Mouse (Mus musculus): Measurements from ENCODE around the gene Ank2.
A peak's percentile ranks its signal among the peaks of the same experiment; 100 is the strongest.

DNA sequence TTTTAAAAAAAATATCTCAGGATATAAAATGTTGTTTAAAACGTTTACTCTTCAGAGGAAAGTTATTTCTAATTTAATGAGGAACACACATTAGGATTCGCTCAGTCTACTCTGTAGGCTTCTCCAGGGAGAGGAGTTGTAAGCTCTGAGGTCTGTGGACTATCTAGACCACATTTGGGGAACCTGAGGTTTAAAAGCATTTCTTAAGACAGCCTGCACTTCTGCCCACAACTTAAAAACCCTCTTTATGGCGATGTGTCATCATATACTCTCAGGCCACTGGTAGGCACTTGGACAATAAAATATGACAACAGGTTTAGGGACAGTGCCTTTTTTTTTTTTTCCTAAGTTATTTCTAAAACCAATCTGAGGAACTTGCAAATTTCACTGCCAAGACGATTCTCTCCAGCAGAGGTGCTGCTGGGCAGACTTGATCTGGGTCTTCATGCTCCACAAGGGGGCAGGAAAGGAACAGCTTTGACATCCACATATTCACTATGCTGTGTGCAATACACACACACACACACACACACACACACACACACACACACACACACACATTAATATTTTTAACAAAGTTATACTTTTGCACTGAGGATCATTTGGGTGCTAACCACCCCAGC, 567.2 kb downstream of the Ank2 start:
- TF ChIP-seq CTCF (IDR thresholded peaks at IDR 0.05), result peak; percentile 71
- TF ChIP-seq EP300 (IDR thresholded peaks at IDR 0.05), result no peak

Measured in lung, postnatal 0 days (tissue).